Mouse (Mus musculus): ENCODE results near the gene 1700025G04Rik. TPM values are rescaled to one million over a fixed set of nuclear protein-coding genes. Genes with fewer than 3 reads are reported as not detected.

1700025G04Rik gene
- polyA plus RNA-seq, 1 experiment from 2014 or later = 24.4 TPM

- no peaks in the 10 kb centered on the region for H3K4me1 ChIP-seq (ENCODE audit: control insufficient read depth, insufficient read depth, low read length)
- no peaks in the 10 kb centered on the region for H3K9me3 ChIP-seq (ENCODE audit: control insufficient read depth, low read length)
- no peaks in the 10 kb centered on the region for H3K36me3 ChIP-seq (ENCODE audit: control insufficient read depth, insufficient read depth, low read length)
- no peak overlapping the region for H3K4me3 ChIP-seq (ENCODE audit: low read length)
- WGBS = 89% methylated on average over 3 of the region's 3 CpGs
- H3K27me3 ChIP-seq (ENCODE audit: control insufficient read depth, insufficient read depth, low read length) = no peaks in the 10 kb centered on the region
- H3K27ac ChIP-seq (ENCODE audit: low read depth, low read length) = no peak overlapping the region
- H3K4me2 ChIP-seq (replicated peaks; ENCODE audit: low read depth, low read length) = no peak overlapping the region
- ATAC-seq (ENCODE audit: low FRiP score, low TSS enrichment) = no peak
- H3K9ac ChIP-seq (ENCODE audit: low read depth, low read length) = no peak overlapping the region
These were observed 172.2 kb downstream of the 1700025G04Rik start for GRCm38 (mm10) chr1:151917736-151918135.

DNA sequence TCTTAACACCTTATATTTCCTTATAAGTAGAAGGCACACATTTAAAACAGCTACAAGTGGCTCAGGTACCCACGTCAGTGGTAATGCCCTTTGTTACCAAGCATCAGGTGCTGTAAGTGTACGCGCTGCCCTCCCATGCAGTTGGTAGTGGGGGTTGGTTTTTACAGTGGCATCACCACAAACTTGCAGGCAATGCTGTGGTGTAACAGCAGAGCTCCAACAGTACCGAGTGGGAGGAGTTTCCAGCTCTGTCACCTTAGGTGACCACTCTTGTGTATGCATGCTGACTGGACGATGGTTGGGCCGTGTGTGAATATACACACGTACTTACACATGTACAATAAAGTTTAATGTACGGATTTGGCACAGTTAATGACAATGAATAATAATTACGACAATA lies 175.4 kb downstream of the 1700025G04Rik start:
- Histone ChIP-seq H3K4me2 (replicated peaks; ENCODE audit: low read depth, low read length) (no peak overlapping the region), H3K27me3 (ENCODE audit: control insufficient read depth, insufficient read depth, low read length) (no peaks in the 10 kb centered on the region), H3K9me3 (ENCODE audit: control insufficient read depth, low read length) (no peaks in the 10 kb centered on the region), H3K9ac (ENCODE audit: low read depth, low read length) (no peak overlapping the region), H3K4me3 (ENCODE audit: low read length) (no peak overlapping the region), H3K27ac (ENCODE audit: low read depth, low read length) (no peak overlapping the region), H3K36me3 (ENCODE audit: control insufficient read depth, insufficient read depth, low read length) (no peaks in the 10 kb centered on the region), H3K4me1 (ENCODE audit: control insufficient read depth, insufficient read depth, low read length) (no peaks in the 10 kb centered on the region)
- no peak for ATAC-seq (ENCODE audit: low FRiP score, low TSS enrichment)
- WGBS = 92% methylated on average over 9 of the region's 9 CpGs

DNA sequence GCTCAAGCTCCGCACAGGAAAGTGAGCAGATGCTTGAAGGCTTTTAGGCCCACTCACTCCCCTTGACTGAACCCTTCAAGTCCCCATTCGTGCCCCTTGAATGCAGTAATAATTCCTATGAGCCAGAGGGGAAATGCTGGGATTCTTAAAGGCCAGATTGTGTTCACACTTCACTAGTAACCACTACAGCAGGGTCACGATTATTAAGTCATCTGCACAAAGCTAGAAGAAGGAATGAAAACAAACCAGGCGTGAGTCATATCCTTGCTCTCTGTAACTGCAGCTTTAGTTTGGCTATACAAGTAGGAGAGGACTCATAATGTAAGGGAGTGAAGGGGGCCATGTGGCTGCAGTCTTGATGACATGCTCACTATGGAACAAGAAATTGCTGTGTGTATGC lies 182.9 kb downstream of the 1700025G04Rik start:
- Histone ChIP-seq H3K27me3 (ENCODE audit: control insufficient read depth, insufficient read depth, low read length) (no peaks in the 10 kb centered on the region), H3K4me2 (replicated peaks; ENCODE audit: low read depth, low read length) (no peak overlapping the region), H3K36me3 (ENCODE audit: control insufficient read depth, insufficient read depth, low read length) (no peaks in the 10 kb centered on the region), H3K4me1 (ENCODE audit: control insufficient read depth, insufficient read depth, low read length) (no peaks in the 10 kb centered on the region), H3K4me3 (ENCODE audit: low read length) (no peak overlapping the region), H3K9me3 (ENCODE audit: control insufficient read depth, low read length) (no peaks in the 10 kb centered on the region; the same call in 1 of the 2 replicates), H3K9ac (ENCODE audit: low read depth, low read length) (no peak overlapping the region), H3K27ac (ENCODE audit: low read depth, low read length) (no peak overlapping the region)
- ATAC-seq (ENCODE audit: low FRiP score, low TSS enrichment) = no peak
- WGBS = 69% methylated on average over 4 of the region's 4 CpGs

DNA sequence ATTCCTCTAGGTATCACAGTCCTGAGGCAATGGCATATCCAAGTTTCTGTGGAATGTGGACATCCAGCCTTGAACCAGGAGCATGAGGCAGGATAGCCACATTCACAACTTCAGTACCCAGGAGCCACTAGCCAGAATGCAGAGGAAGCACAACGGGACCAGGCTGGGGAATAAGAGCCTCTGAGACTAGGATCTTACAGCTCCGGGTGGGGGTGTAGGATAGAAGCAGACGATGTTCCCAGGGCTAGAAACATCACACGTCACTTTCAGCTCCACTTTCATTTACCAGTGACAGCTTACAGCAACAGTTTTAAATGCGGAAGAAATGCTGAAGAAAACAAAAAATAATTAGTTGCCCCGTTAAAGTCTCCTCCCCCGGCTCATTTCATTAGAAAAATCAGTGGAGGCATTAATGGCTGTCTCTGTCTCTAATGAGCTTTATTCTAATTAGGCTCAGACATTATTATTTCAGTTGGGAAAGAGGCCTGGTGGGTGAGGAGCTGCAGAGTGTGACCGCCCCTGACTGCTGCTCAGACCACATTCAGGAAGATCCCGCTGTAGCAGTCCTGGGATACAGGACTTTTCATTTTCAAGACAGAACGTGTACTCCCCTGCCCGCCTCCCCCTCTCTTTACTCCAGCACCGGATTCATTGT lies 189.1 kb downstream of the 1700025G04Rik start:
- H3K9me3 ChIP-seq (ENCODE audit: control insufficient read depth, low read length) = no peaks in the 10 kb centered on the region
- no peaks in the 10 kb centered on the region; the same call in 1 of the 2 replicates for H3K4me1 ChIP-seq (ENCODE audit: control insufficient read depth, insufficient read depth, low read length)
- H3K27ac ChIP-seq (ENCODE audit: low read depth, low read length) = no peak overlapping the region
- no peak overlapping the region for H3K4me2 ChIP-seq (replicated peaks; ENCODE audit: low read depth, low read length)
- no peak overlapping the region for H3K9ac ChIP-seq (ENCODE audit: low read depth, low read length)
- no peaks in the 10 kb centered on the region for H3K36me3 ChIP-seq (ENCODE audit: control insufficient read depth, insufficient read depth, low read length)
- 64% methylated on average over 12 of the region's 12 CpGs for WGBS
- no peak for ATAC-seq (ENCODE audit: low FRiP score, low TSS enrichment)
- H3K4me3 ChIP-seq (ENCODE audit: low read length) = no peak overlapping the region
- no peaks in the 10 kb centered on the region for H3K27me3 ChIP-seq (ENCODE audit: control insufficient read depth, insufficient read depth, low read length)

DNA sequence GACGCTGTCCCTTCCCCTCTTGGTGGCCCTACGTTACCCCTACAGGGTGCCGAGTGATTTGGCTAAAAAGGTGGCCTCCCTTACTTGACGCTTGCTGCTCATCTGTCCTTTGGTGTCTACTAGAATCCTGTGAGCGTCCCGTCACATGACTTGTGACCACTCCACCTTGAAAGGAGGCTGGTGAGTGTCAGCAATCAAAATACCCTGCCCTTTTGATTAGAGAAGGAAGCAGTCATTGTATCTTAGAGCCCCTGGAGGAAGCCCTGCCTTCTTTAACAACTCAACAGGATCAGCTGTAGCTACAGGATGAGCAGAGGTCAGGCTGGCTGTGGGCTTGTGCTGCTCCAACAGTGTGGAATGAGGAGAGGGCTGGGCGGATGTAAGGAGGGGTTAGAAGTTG lies 190.0 kb downstream of the 1700025G04Rik start:
- Histone ChIP-seq H3K9me3 (ENCODE audit: control insufficient read depth, low read length) (no peaks in the 10 kb centered on the region), H3K9ac (ENCODE audit: low read depth, low read length) (no peak overlapping the region), H3K4me1 (ENCODE audit: control insufficient read depth, insufficient read depth, low read length) (no peaks in the 10 kb centered on the region; the same call in 1 of the 2 replicates), H3K4me3 (ENCODE audit: low read length) (no peak overlapping the region), H3K4me2 (replicated peaks; ENCODE audit: low read depth, low read length) (no peak overlapping the region), H3K27me3 (ENCODE audit: control insufficient read depth, insufficient read depth, low read length) (no peaks in the 10 kb centered on the region), H3K36me3 (ENCODE audit: control insufficient read depth, insufficient read depth, low read length) (no peaks in the 10 kb centered on the region), H3K27ac (ENCODE audit: low read depth, low read length) (no peak overlapping the region)
- ATAC-seq (ENCODE audit: low FRiP score, low TSS enrichment) = no peak
- WGBS = 85% methylated on average over 7 of the region's 7 CpGs

DNA sequence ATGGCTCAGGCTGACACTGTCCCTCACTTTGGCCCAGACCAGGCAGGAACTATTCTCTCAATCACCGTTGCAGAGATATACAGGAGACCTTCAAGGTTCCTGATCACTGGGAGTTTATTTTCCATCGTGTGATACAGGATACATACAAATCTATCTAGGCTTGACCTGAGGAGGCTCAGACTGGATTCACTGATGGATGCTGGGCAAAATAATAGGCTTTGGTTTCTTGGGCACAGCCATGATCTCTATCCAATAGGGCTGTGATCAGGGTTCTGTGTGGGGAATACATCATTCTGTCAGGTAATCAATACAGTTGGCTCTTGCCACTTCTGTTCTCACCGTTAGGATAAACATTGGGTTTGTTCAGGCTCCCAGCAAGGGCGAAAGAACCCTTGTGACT lies 194.5 kb downstream of the 1700025G04Rik start:
- H3K9me3 ChIP-seq (ENCODE audit: control insufficient read depth, low read length) = no peaks in the 10 kb centered on the region
- no peaks in the 10 kb centered on the region for H3K36me3 ChIP-seq (ENCODE audit: control insufficient read depth, insufficient read depth, low read length)
- H3K4me2 ChIP-seq (replicated peaks; ENCODE audit: low read depth, low read length) = no peak overlapping the region
- H3K27me3 ChIP-seq (ENCODE audit: control insufficient read depth, insufficient read depth, low read length) = no peaks in the 10 kb centered on the region
- H3K4me1 ChIP-seq (ENCODE audit: control insufficient read depth, insufficient read depth, low read length) = no peaks in the 10 kb centered on the region; the same call in 1 of the 2 replicates
- H3K9ac ChIP-seq (ENCODE audit: low read depth, low read length) = no peak overlapping the region
- WGBS = 78% methylated on average over 4 of the region's 4 CpGs
- no peak overlapping the region for H3K27ac ChIP-seq (ENCODE audit: low read depth, low read length)
- no peak for ATAC-seq (ENCODE audit: low FRiP score, low TSS enrichment)
- H3K4me3 ChIP-seq (ENCODE audit: low read length) = no peak overlapping the region

DNA sequence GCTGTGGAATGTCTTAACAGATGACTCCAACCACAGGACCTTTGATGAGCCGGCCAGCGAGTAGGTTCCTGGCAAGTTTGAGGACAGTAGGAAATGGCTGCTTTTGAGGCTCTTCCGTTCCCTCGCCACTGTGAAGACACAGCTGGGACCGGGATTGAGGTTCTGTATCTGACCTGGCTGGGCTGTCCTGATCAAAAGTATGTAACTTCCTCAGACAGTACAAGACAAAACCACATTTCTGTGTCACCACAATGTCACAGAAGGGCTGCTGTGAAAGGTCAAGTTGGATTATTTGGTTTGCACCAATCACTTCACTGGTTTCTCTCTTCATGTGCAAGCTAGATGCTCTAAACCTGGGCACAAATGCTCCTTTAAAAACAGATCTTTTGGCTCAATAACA lies 195.9 kb downstream of the 1700025G04Rik start:
- no peaks in the 10 kb centered on the region for H3K9me3 ChIP-seq (ENCODE audit: control insufficient read depth, low read length)
- H3K27me3 ChIP-seq (ENCODE audit: control insufficient read depth, insufficient read depth, low read length) = no peaks in the 10 kb centered on the region
- no peaks in the 10 kb centered on the region for H3K36me3 ChIP-seq (ENCODE audit: control insufficient read depth, insufficient read depth, low read length)
- H3K4me3 ChIP-seq (ENCODE audit: low read length) = no peak overlapping the region
- no peak overlapping the region for H3K27ac ChIP-seq (ENCODE audit: low read depth, low read length)
- WGBS = 86% methylated on average over 5 of the region's 5 CpGs
- no peak overlapping the region for H3K4me2 ChIP-seq (replicated peaks; ENCODE audit: low read depth, low read length)
- peaks cover 5% of the 10 kb centered on the region; the same call in 1 of the 2 replicates for H3K4me1 ChIP-seq (ENCODE audit: control insufficient read depth, insufficient read depth, low read length)
- H3K9ac ChIP-seq (ENCODE audit: low read depth, low read length) = no peak overlapping the region
- no peak for ATAC-seq (ENCODE audit: low FRiP score, low TSS enrichment)

DNA sequence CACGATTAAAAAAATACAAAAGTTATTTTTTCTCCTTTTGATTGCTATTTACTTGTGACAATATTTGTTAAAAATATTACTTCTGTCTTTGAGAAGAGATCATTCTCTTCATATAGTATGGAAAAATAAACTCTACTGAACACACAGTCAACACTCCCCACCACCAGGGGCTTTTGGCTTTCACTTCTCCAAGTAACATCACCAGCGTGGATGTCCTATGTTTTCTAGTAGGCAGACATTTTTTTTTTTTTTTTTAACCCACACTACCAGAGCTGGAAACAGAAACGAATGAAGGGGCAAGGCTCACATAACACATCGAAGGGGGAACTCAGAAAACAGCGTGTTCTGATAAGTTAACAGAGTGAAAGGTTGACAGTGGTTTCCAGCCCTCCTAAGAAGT lies 197.9 kb downstream of the 1700025G04Rik start:
- ATAC-seq (ENCODE audit: low FRiP score, low TSS enrichment) = no peak
- no peaks in the 10 kb centered on the region for H3K9me3 ChIP-seq (ENCODE audit: control insufficient read depth, low read length)
- WGBS = 89% methylated on average over 5 of the region's 5 CpGs

DNA sequence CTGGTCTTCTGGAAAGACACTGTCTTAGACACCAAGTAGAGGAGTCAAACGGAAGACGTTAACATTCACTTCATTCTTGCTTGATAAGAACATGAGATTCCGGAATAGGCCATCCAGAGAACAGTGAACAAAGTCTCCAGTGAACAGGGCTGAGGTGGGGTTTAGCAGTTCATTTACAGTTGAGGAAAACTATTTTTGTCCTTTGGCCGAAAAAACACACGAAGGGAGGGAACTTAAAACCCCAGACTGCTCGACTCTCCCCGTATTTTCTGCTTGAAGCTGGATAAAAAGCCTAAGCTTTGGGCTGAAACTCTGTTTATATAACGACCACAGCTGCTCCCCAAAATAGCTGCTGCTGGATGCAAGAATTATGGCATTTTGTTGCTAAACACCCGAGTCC lies 198.7 kb downstream of the 1700025G04Rik start:
- no peak overlapping the region for H3K4me3 ChIP-seq (ENCODE audit: low read length)
- ATAC-seq (ENCODE audit: low FRiP score, low TSS enrichment) = no peak
- no peaks in the 10 kb centered on the region for H3K36me3 ChIP-seq (ENCODE audit: control insufficient read depth, insufficient read depth, low read length)

More for the DNA sequence above, 197.9 kb downstream of the 1700025G04Rik start:
- peaks cover 5% of the 10 kb centered on the region; the same call in 1 of the 2 replicates for H3K4me1 ChIP-seq (ENCODE audit: control insufficient read depth, insufficient read depth, low read length)
- no peaks in the 10 kb centered on the region for H3K27me3 ChIP-seq (ENCODE audit: control insufficient read depth, insufficient read depth, low read length)
- no peak overlapping the region for H3K4me2 ChIP-seq (replicated peaks; ENCODE audit: low read depth, low read length)
- H3K4me3 ChIP-seq (ENCODE audit: low read length) = no peak overlapping the region
- no peaks in the 10 kb centered on the region for H3K36me3 ChIP-seq (ENCODE audit: control insufficient read depth, insufficient read depth, low read length)
- H3K9ac ChIP-seq (ENCODE audit: low read depth, low read length) = no peak overlapping the region
- no peak overlapping the region for H3K27ac ChIP-seq (ENCODE audit: low read depth, low read length)

More for the DNA sequence above, 198.7 kb downstream of the 1700025G04Rik start:
- no peaks in the 10 kb centered on the region for H3K27me3 ChIP-seq (ENCODE audit: control insufficient read depth, insufficient read depth, low read length)
- whole genome bisulfite sequencing = 74% methylated on average over 9 of the region's 9 CpGs
- no peak overlapping the region for H3K9ac ChIP-seq (ENCODE audit: low read depth, low read length)
- no peak overlapping the region for H3K4me2 ChIP-seq (replicated peaks; ENCODE audit: low read depth, low read length)
- no peaks in the 10 kb centered on the region for H3K9me3 ChIP-seq (ENCODE audit: control insufficient read depth, low read length)
- peak overlapping the region; percentile 30; the same call in 1 of the 2 replicates for H3K27ac ChIP-seq (ENCODE audit: low read depth, low read length)
- H3K4me1 ChIP-seq (ENCODE audit: control insufficient read depth, insufficient read depth, low read length) = peaks cover 5% of the 10 kb centered on the region; the same call in 1 of the 2 replicates

Data from kidney, embryonic 14.5 days (tissue).